Mouse (Mus musculus) midbrain, embryonic 12.5 days (tissue): Measurements from ENCODE around the gene Sptbn4. TPM values are rescaled to one million over a fixed set of nuclear protein-coding genes. Genes with fewer than 3 reads are reported as not detected.

ENCODE experiments used
- ATAC-seq: fragments of 200-750 bp; cut with Nextera tagmentation; 2 replicates; pipeline ENCODE4 v1.8.0; 2017; ENCODE audit warnings: low read depth, moderate TSS enrichment, moderate library complexity; ENCODE audit not compliant: low FRiP score
- H3K27ac ChIP-seq: fragments of 300-500 bp; sonication (generic); replicated peaks from 2 replicates; pipeline ENCODE4 v1.5.1; 2016; ENCODE audit warnings: mild to moderate bottlenecking
- H3K27me3 ChIP-seq: fragments of 300-500 bp; sonication (generic); 2 replicates; pipeline ENCODE4 v1.6.1; 2016; ENCODE audit warnings: mild to moderate bottlenecking
- H3K36me3 ChIP-seq: fragments of 300-500 bp; sonication (generic); 2 replicates; pipeline ENCODE4 v1.6.1; 2016
- H3K4me1 ChIP-seq: fragments of 300-500 bp; sonication (generic); 2 replicates; pipeline ENCODE4 v1.6.1; 2016
- H3K4me2 ChIP-seq: fragments of 300-500 bp; sonication (generic); replicated peaks from 2 replicates; pipeline ENCODE4 v1.6.1; 2016; ENCODE audit warnings: mild to moderate bottlenecking, moderate library complexity
- H3K4me3 ChIP-seq: fragments of 300-500 bp; sonication (generic); 2 replicates; pipeline ENCODE4 v1.5.1; 2016; ENCODE audit warnings: mild to moderate bottlenecking
- H3K9ac ChIP-seq: fragments of 300-500 bp; sonication (generic); replicated peaks from 2 replicates; pipeline ENCODE4 v1.6.1; 2016; ENCODE audit warnings: mild to moderate bottlenecking, moderate library complexity
- H3K9me3 ChIP-seq: fragments of 300-500 bp; sonication (generic); 2 replicates; pipeline ENCODE4 v1.6.1; 2016; ENCODE audit warnings: mild to moderate bottlenecking
- WGBS: fragments of 180-500 bp; shearing (Covaris S2); methylation state at CpG from one replicate; pipeline ENCODE4 v1.1.7; 2016; 5-methylcytosine and 5-hydroxymethylcytosine counted together
- polyA plus RNA-seq: library from polyadenylated mRNA; unstranded; fragments of >200 nt; fragmentation: Nextera tagmentation; extraction: Ambion mirVana; gene quantifications from 2 replicates; pipeline ENCODE4 v1.2.1, GENCODE M21; 2016

Sptbn4 gene
- polyA plus RNA-seq, 1 experiment from 2014 or later, result 0.78 TPM

GRCm38 (mm10) chr7:27473156-27473834 is 25.8 kb upstream of the Sptbn4 start, which contains the start of gene Sertad3:
Sertad3 (plus strand) TSS chr7:27473768.
- Histone ChIP-seq H3K4me2 (peak within 1 kb of the TSS; percentile 75), H3K4me1 (peaks cover 10% of the 10 kb centered on the region; the same call in 1 of the 2 replicates), H3K9me3 (no peaks in the 10 kb centered on the region), H3K9ac (peak within 1 kb of the TSS; percentile 71), H3K4me3 (peak within 1 kb of the TSS; percentile 75), H3K36me3 (peaks cover 20% of the 10 kb centered on the region), H3K27ac (peak within 1 kb of the TSS; percentile 90), H3K27me3 (no peaks in the 10 kb centered on the region)
- ATAC-seq, result peak; percentile 93
- WGBS, result under 1% methylated on average over 33 of the region's 36 CpGs

GRCm38 (mm10) chr7:27472596-27472995 is 25.1 kb upstream of the Sptbn4 start:
- no peak for ATAC-seq
- no peak overlapping the region for H3K9ac ChIP-seq
- H3K9me3 ChIP-seq, result no peaks in the 10 kb centered on the region
- peak overlapping the region; percentile 90; the same call in 1 of the 2 replicates for H3K27ac ChIP-seq
- H3K4me3 ChIP-seq, result peak overlapping the region; percentile 75
- H3K36me3 ChIP-seq, result peaks cover 14% of the 10 kb centered on the region
- H3K4me1 ChIP-seq, result peaks cover 10% of the 10 kb centered on the region; the same call in 1 of the 2 replicates
- peak overlapping the region; percentile 75 for H3K4me2 ChIP-seq
- H3K27me3 ChIP-seq, result no peaks in the 10 kb centered on the region
- WGBS, result 39% methylated on average over 7 of the region's 7 CpGs

DNA sequence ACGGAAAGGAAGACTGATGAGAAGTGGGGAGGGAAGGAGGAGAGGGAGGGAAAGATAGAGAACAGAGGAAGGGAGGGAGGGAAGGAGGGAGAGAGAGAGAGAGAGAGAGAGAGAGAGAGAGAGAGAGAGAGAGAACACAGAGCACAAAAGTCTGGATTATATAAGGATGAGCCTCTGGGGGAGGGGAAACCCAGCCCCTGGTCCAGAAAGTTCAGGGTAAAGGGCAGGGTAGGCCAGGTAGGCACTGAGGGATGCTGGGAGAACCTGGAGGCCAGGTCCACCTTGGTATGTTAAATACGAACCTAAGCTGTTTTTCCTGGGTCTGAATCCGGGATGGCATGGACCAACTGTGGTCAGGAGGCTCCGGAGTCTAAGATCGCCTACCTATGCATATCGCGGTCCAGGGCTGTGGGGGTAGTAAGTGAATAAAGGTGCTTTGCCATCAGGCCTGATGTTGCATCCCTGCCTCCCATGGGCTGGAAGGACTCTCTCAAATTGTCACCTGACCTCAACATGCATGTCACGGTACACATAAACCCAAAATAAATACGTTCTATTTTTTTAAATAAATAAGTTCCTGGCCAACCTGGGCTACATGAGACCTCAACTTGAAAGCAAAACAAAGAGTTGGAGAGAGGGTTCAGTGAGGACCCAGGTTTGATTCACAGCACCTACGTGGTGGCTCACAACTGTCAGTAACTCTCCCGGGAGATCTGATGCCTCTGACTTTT is 24.1 kb upstream of the Sptbn4 start:
- H3K27ac ChIP-seq, result no peak overlapping the region
- 92% methylated on average over 11 of the region's 11 CpGs for WGBS
- H3K27me3 ChIP-seq, result no peaks in the 10 kb centered on the region
- H3K4me3 ChIP-seq, result no peak overlapping the region
- peaks cover 10% of the 10 kb centered on the region; the same call in 1 of the 2 replicates for H3K4me1 ChIP-seq
- no peaks in the 10 kb centered on the region for H3K9me3 ChIP-seq
- peaks cover 8% of the 10 kb centered on the region for H3K36me3 ChIP-seq
- no peak for ATAC-seq
- H3K4me2 ChIP-seq, result no peak overlapping the region
- no peak overlapping the region for H3K9ac ChIP-seq

DNA sequence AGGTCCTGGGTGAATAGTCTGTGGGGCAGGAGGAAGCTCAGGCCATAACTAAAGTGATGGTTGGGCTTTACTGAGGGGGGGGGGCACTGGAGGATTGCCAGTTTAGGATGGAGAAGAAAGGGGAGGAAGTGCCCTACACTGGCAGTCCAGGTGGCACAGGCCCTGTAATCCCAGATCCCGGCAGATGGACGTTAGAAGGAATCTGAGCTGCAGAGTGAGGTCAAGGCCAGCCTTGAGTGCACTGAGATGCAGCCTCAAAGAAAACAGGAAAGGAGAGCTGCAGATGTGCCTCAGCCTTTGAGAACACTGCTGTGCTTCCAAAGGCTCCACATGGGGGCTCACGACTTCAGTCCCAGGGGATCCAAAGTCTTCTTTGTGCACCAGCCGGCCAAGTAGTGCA is 20.2 kb upstream of the Sptbn4 start:
- Histone ChIP-seq H3K36me3 (no peaks in the 10 kb centered on the region), H3K4me2 (no peak overlapping the region), H3K4me1 (peaks cover 4% of the 10 kb centered on the region; the same call in 1 of the 2 replicates), H3K9ac (no peak overlapping the region), H3K27ac (no peak overlapping the region), H3K4me3 (no peak overlapping the region), H3K27me3 (no peaks in the 10 kb centered on the region), H3K9me3 (no peaks in the 10 kb centered on the region)
- WGBS, result 47% methylated on average over 4 of the region's 4 CpGs
- no peak for ATAC-seq

DNA sequence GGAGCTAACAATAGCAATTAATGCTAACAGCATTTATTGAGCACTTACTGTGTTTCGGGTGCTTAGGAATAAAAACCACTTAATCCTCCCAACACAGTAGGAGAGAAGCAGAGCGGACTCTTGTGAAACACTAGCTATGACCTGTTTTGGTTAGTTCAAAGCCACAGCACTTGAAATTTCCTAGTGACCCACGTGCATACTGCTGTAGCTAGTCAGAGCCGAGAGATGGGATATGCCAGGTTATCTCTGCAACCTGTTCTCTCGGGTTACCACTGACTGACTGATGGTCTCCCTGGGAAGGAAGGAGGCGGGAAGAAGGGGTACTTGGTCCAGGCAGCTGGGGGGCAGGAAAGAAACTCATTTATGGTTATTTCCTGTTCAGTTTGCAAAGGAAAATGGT is 13.0 kb upstream of the Sptbn4 start:
- H3K9me3 ChIP-seq, result no peaks in the 10 kb centered on the region
- 86% methylated on average over 6 of the region's 6 CpGs for WGBS
- no peak overlapping the region for H3K4me3 ChIP-seq
- ATAC-seq, result no peak
- no peak overlapping the region for H3K27ac ChIP-seq
- H3K9ac ChIP-seq, result no peak overlapping the region
- H3K36me3 ChIP-seq, result no peaks in the 10 kb centered on the region
- no peak overlapping the region for H3K4me2 ChIP-seq
- H3K4me1 ChIP-seq, result no peaks in the 10 kb centered on the region
- no peaks in the 10 kb centered on the region for H3K27me3 ChIP-seq

DNA sequence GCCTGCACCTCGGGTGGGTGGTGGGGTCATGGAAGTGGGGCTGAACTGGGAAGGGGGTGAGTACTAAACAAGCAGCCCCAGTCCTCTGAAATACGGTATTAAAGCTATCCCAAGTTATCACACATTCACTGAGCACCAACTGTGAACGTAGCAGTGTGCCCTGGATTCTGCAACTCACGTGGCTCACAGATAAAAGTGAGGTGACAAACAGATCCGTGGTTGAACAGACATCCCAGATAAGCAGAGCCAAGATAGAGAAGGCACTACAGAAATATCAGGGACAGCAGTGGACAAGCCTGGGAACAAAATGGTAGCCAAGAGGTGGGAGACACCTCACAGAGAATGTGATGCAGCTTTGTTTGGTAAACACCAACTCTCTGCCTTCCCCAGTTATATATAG is 12.2 kb upstream of the Sptbn4 start:
- H3K4me3 ChIP-seq, result no peak overlapping the region
- no peaks in the 10 kb centered on the region for H3K4me1 ChIP-seq
- no peak overlapping the region for H3K4me2 ChIP-seq
- WGBS, result 92% methylated on average over 5 of the region's 5 CpGs
- ATAC-seq, result no peak
- no peak overlapping the region for H3K9ac ChIP-seq
- H3K9me3 ChIP-seq, result no peaks in the 10 kb centered on the region
- H3K27ac ChIP-seq, result no peak overlapping the region
- no peaks in the 10 kb centered on the region for H3K36me3 ChIP-seq
- H3K27me3 ChIP-seq, result no peaks in the 10 kb centered on the region

- ATAC-seq, result no peak
- Histone ChIP-seq H3K4me3 (no peak overlapping the region), H3K4me2 (no peak overlapping the region), H3K36me3 (no peaks in the 10 kb centered on the region), H3K27ac (no peak overlapping the region), H3K9me3 (no peaks in the 10 kb centered on the region), H3K4me1 (no peaks in the 10 kb centered on the region), H3K27me3 (no peaks in the 10 kb centered on the region), H3K9ac (no peak overlapping the region)
- WGBS, result 87% methylated on average over 4 of the region's 4 CpGs
Measured at GRCm38 (mm10) chr7:27458614-27459013, 11.1 kb upstream of the Sptbn4 start.

- WGBS, result 91% methylated on average over 3 of the region's 3 CpGs
Measured at GRCm38 (mm10) chr7:27455273-27455672, 7.8 kb upstream of the Sptbn4 start.

GRCm38 (mm10) chr7:27454461-27455121 is 7.1 kb upstream of the Sptbn4 start:
- WGBS, result 85% methylated on average over 10 of the region's 10 CpGs

More at GRCm38 (mm10) chr7:27455273-27455672, 7.8 kb upstream of the Sptbn4 start:
- H3K27ac ChIP-seq, result no peak overlapping the region
- H3K9me3 ChIP-seq, result no peaks in the 10 kb centered on the region
- no peaks in the 10 kb centered on the region for H3K4me1 ChIP-seq
- no peaks in the 10 kb centered on the region for H3K27me3 ChIP-seq
- H3K4me3 ChIP-seq, result no peak overlapping the region
- no peak overlapping the region for H3K9ac ChIP-seq
- H3K36me3 ChIP-seq, result no peaks in the 10 kb centered on the region
- H3K4me2 ChIP-seq, result no peak overlapping the region
- no peak for ATAC-seq

DNA sequence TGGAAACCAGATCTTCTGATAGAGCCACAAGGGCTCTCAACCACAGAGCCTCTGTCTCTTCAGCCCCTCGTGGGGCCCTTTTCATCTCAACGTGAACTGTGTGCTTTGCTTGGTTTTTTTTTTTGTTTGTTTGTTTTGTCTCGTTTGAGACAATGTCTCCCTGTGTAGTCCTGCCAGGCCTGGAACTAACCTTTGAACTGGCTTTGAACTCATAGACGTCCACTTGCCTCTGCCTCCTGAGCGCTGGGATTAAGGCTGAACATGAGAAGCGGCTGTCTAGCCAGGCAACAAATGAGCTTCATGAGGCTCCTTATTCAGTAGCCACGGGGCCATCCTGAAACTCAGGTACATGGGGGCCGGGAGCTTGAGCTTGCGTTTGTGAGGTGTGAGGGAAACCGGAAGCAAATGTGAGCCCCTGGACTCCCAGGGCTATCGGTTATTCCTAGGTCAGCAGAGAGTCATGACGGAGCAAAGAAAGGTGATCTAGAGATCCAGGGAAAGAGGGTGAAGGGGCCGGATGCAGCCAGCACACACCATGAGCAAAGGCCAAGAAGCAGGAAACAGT is 4.8 kb upstream of the Sptbn4 start:
- H3K27me3 ChIP-seq, result peaks cover 14% of the 10 kb centered on the region
- H3K27ac ChIP-seq, result no peak overlapping the region
- no peaks in the 10 kb centered on the region for H3K36me3 ChIP-seq
- no peaks in the 10 kb centered on the region for H3K9me3 ChIP-seq
- H3K4me2 ChIP-seq, result no peak overlapping the region
- 53% methylated on average over 13 of the region's 13 CpGs for WGBS
- H3K4me3 ChIP-seq, result no peak overlapping the region
- H3K9ac ChIP-seq, result no peak overlapping the region
- no peak for ATAC-seq
- H3K4me1 ChIP-seq, result peaks cover 7% of the 10 kb centered on the region; the same call in 1 of the 2 replicates

More at GRCm38 (mm10) chr7:27454461-27455121, 7.1 kb upstream of the Sptbn4 start:
- H3K27ac ChIP-seq, result no peak overlapping the region
- H3K9me3 ChIP-seq, result no peaks in the 10 kb centered on the region
- H3K4me1 ChIP-seq, result no peaks in the 10 kb centered on the region
- no peak overlapping the region for H3K9ac ChIP-seq
- no peaks in the 10 kb centered on the region for H3K36me3 ChIP-seq
- no peak overlapping the region for H3K4me2 ChIP-seq
- H3K27me3 ChIP-seq, result no peaks in the 10 kb centered on the region
- no peak for ATAC-seq
- no peak overlapping the region for H3K4me3 ChIP-seq

DNA sequence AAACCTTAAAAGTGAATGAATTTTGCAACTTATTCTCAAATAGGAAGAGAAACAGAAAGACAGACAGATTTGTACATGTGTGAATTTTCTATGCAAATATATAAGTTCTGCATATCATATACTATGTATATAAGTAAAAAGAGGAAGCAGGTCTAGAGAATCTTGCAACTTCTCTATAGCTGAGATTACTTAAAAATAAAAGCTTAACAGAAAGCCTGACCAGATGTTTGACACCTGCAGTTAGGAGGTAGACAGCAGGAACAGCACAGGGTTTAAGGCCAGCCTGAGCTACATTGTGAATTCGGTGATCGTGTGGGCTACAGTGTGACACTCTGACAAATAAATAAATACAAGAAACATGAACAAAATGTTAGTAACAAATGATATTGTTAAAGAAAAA is 3.9 kb upstream of the Sptbn4 start:
- no peaks in the 10 kb centered on the region for H3K36me3 ChIP-seq
- no peak overlapping the region for H3K4me2 ChIP-seq
- H3K9ac ChIP-seq, result no peak overlapping the region
- H3K27ac ChIP-seq, result no peak overlapping the region
- H3K4me1 ChIP-seq, result peaks cover 16% of the 10 kb centered on the region
- H3K4me3 ChIP-seq, result no peak overlapping the region
- H3K27me3 ChIP-seq, result peaks cover 23% of the 10 kb centered on the region
- WGBS, result 100% methylated on average over 2 of the region's 2 CpGs
- no peak for ATAC-seq
- H3K9me3 ChIP-seq, result no peaks in the 10 kb centered on the region
